Mouse (Mus musculus) hindbrain, embryonic 12.5 days (tissue): ENCODE results near the gene Tmbim7. TPM values are rescaled to one million over a fixed set of nuclear protein-coding genes. Genes with fewer than 3 reads are reported as not detected.
"Not testable (repeated sequence)": the region's sequence is repeated elsewhere in the genome, so short reads cannot be mapped to it uniquely, and the experiment has no call there.

Experiments used
- ATAC-seq: fragments of 200-750 bp; cut with Nextera tagmentation; 2 replicates; pipeline ENCODE4 v1.8.0; 2017; ENCODE audit warnings: moderate TSS enrichment; ENCODE audit not compliant: low FRiP score
- H3K27ac ChIP-seq: fragments of 300-500 bp; sonication (generic); 2 replicates; pipeline ENCODE4 v1.5.1; 2016; ENCODE audit warnings: mild to moderate bottlenecking
- H3K27me3 ChIP-seq: fragments of 300-500 bp; sonication (generic); 2 replicates; pipeline ENCODE4 v1.6.1; 2016; ENCODE audit warnings: mild to moderate bottlenecking
- H3K36me3 ChIP-seq: fragments of 300-500 bp; sonication (generic); 2 replicates; pipeline ENCODE4 v1.6.1; 2016; ENCODE audit warnings: mild to moderate bottlenecking
- H3K4me1 ChIP-seq: fragments of 300-500 bp; sonication (generic); 2 replicates; pipeline ENCODE4 v1.6.1; 2016
- H3K4me2 ChIP-seq: fragments of 300-500 bp; sonication (generic); replicated peaks from 2 replicates; pipeline ENCODE4 v1.6.1; 2016; ENCODE audit warnings: mild to moderate bottlenecking
- H3K4me3 ChIP-seq: fragments of 300-500 bp; sonication (generic); 2 replicates; pipeline ENCODE4 v1.5.1; 2016; ENCODE audit warnings: mild to moderate bottlenecking
- H3K9ac ChIP-seq: fragments of 300-500 bp; sonication (generic); 2 replicates; pipeline ENCODE4 v1.6.1; 2016; ENCODE audit warnings: mild to moderate bottlenecking, moderate library complexity
- H3K9me3 ChIP-seq: fragments of 300-500 bp; sonication (generic); replicated peaks from 2 replicates; pipeline ENCODE4 v1.6.1; 2016; ENCODE audit warnings: mild to moderate bottlenecking
- WGBS: fragments of 180-500 bp; shearing (Covaris S2); methylation state at CpG from one replicate; pipeline ENCODE4 v1.1.7; 2016; 5-methylcytosine and 5-hydroxymethylcytosine counted together
- polyA plus RNA-seq: library from polyadenylated mRNA; unstranded; fragments of >200 nt; fragmentation: Nextera tagmentation; extraction: Ambion mirVana; gene quantifications from 2 replicates; pipeline ENCODE4 v1.2.1, GENCODE M21; 2016

The Tmbim7 gene
- not detected in 2 replicates for polyA plus RNA-seq

GRCm38 (mm10) chr5:3650881-3651280, at the start of gene Tmbim7:
Gene Tmbim7, plus strand, starts transcription at chr5:3651181.
- no peak within 1 kb of the TSS for H3K4me2 ChIP-seq
- no peaks in the 10 kb centered on the region for H3K9me3 ChIP-seq
- H3K27me3 ChIP-seq, result no peaks in the 10 kb centered on the region
- peaks cover 3% of the 10 kb centered on the region for H3K4me1 ChIP-seq
- H3K36me3 ChIP-seq, result no peaks in the 10 kb centered on the region
- H3K4me3 ChIP-seq, result no peak within 1 kb of the TSS
- H3K9ac ChIP-seq, result no peak within 1 kb of the TSS
- 83% methylated on average over 6 of the region's 6 CpGs for WGBS
- H3K27ac ChIP-seq, result no peak within 1 kb of the TSS
- ATAC-seq, result no peak

- Histone ChIP-seq H3K9me3 (no peaks in the 10 kb centered on the region), H3K4me2 (no peak overlapping the region), H3K9ac (no peak overlapping the region), H3K27me3 (no peaks in the 10 kb centered on the region), H3K4me1 (no peaks in the 10 kb centered on the region), H3K36me3 (peaks cover 54% of the 10 kb centered on the region), H3K27ac (no peak overlapping the region), H3K4me3 (no peak overlapping the region)
- 93% methylated on average over 9 of the region's 9 CpGs for WGBS
- ATAC-seq, result no peak
Observed at GRCm38 (mm10) chr5:3607114-3607513, 43.9 kb upstream of the Tmbim7 start.

- no peaks in the 10 kb centered on the region for H3K4me1 ChIP-seq
- no peak overlapping the region for H3K27ac ChIP-seq
- peaks cover 57% of the 10 kb centered on the region for H3K36me3 ChIP-seq
- H3K27me3 ChIP-seq, result no peaks in the 10 kb centered on the region
- ATAC-seq, result no peak
- 97% methylated on average over 7 of the region's 7 CpGs for WGBS
- H3K4me3 ChIP-seq, result no peak overlapping the region
- H3K4me2 ChIP-seq, result no peak overlapping the region
- H3K9ac ChIP-seq, result no peak overlapping the region
- no peaks in the 10 kb centered on the region for H3K9me3 ChIP-seq
Observed at GRCm38 (mm10) chr5:3609241-3609640, 41.7 kb upstream of the Tmbim7 start.

- H3K27me3 ChIP-seq, H3K4me2 ChIP-seq, H3K4me1 ChIP-seq, H3K4me3 ChIP-seq, H3K9me3 ChIP-seq, H3K27ac ChIP-seq, ATAC-seq, H3K9ac ChIP-seq: not testable (repeated sequence)
- 93% methylated on average over 2 of the region's 2 CpGs for WGBS
- H3K36me3 ChIP-seq, result peaks cover 46% of the 10 kb centered on the region
Observed at GRCm38 (mm10) chr5:3611835-3612234, 39.1 kb upstream of the Tmbim7 start.

GRCm38 (mm10) chr5:3620486-3620885, 30.5 kb upstream of the Tmbim7 start:
- 80% methylated on average over 7 of the region's 7 CpGs for WGBS
- Histone ChIP-seq H3K4me3 (no peak overlapping the region), H3K9ac (no peak overlapping the region), H3K4me1 (no peaks in the 10 kb centered on the region), H3K4me2 (no peak overlapping the region), H3K27me3 (no peaks in the 10 kb centered on the region), H3K9me3 (no peaks in the 10 kb centered on the region), H3K36me3 (peaks cover 41% of the 10 kb centered on the region), H3K27ac (no peak overlapping the region)
- ATAC-seq, result no peak

- ATAC-seq, result no peak
- Histone ChIP-seq H3K27ac (no peak overlapping the region), H3K9me3 (no peaks in the 10 kb centered on the region), H3K9ac (no peak overlapping the region), H3K36me3 (peaks cover 33% of the 10 kb centered on the region), H3K4me1 (no peaks in the 10 kb centered on the region), H3K4me2 (no peak overlapping the region), H3K27me3 (no peaks in the 10 kb centered on the region), H3K4me3 (no peak overlapping the region)
- 93% methylated on average over 5 of the region's 5 CpGs for WGBS
Observed at GRCm38 (mm10) chr5:3630055-3630454, 20.9 kb upstream of the Tmbim7 start.

GRCm38 (mm10) chr5:3631512-3632271, 19.3 kb upstream of the Tmbim7 start:
- H3K4me1 ChIP-seq, result no peaks in the 10 kb centered on the region
- no peak overlapping the region for H3K4me2 ChIP-seq
- H3K36me3 ChIP-seq, result peaks cover 26% of the 10 kb centered on the region; the same call in 1 of the 2 replicates
- no peaks in the 10 kb centered on the region for H3K9me3 ChIP-seq
- no peak overlapping the region for H3K4me3 ChIP-seq
- no peaks in the 10 kb centered on the region for H3K27me3 ChIP-seq
- WGBS, result 55% methylated on average over 16 of the region's 16 CpGs
- H3K9ac ChIP-seq, result no peak overlapping the region
- no peak overlapping the region for H3K27ac ChIP-seq
- no peak for ATAC-seq

- Histone ChIP-seq H3K9me3 (no peaks in the 10 kb centered on the region), H3K4me2 (no peak overlapping the region), H3K4me3 (no peak overlapping the region), H3K27ac (no peak overlapping the region), H3K36me3 (peaks cover 26% of the 10 kb centered on the region; the same call in 1 of the 2 replicates), H3K27me3 (no peaks in the 10 kb centered on the region), H3K4me1 (no peaks in the 10 kb centered on the region), H3K9ac (no peak overlapping the region)
- ATAC-seq, result no peak
- WGBS, result 90% methylated on average over 5 of the region's 5 CpGs
Observed at GRCm38 (mm10) chr5:3632285-3632684, 18.7 kb upstream of the Tmbim7 start.

- H3K4me1 ChIP-seq, result no peaks in the 10 kb centered on the region
Observed at GRCm38 (mm10) chr5:3633315-3633714, 17.7 kb upstream of the Tmbim7 start.

GRCm38 (mm10) chr5:3633951-3634350, 17.0 kb upstream of the Tmbim7 start:
- no peak overlapping the region for H3K27ac ChIP-seq
- no peaks in the 10 kb centered on the region for H3K27me3 ChIP-seq
- H3K36me3 ChIP-seq, result peaks cover 23% of the 10 kb centered on the region; the same call in 1 of the 2 replicates
- no peak overlapping the region for H3K4me2 ChIP-seq
- no peak for ATAC-seq
- 69% methylated on average over 4 of the region's 4 CpGs for WGBS
- H3K9me3 ChIP-seq, result no peaks in the 10 kb centered on the region
- H3K9ac ChIP-seq, result no peak overlapping the region
- H3K4me3 ChIP-seq, result no peak overlapping the region
- no peaks in the 10 kb centered on the region for H3K4me1 ChIP-seq

More at GRCm38 (mm10) chr5:3633315-3633714, 17.7 kb upstream of the Tmbim7 start:
- WGBS, result 92% methylated on average over 13 of the region's 13 CpGs
- Histone ChIP-seq H3K9me3 (no peaks in the 10 kb centered on the region), H3K4me3 (no peak overlapping the region), H3K27me3 (no peaks in the 10 kb centered on the region), H3K27ac (no peak overlapping the region), H3K9ac (no peak overlapping the region), H3K36me3 (peaks cover 23% of the 10 kb centered on the region; the same call in 1 of the 2 replicates), H3K4me2 (no peak overlapping the region)
- no peak for ATAC-seq

- no peak overlapping the region for H3K27ac ChIP-seq
- no peak overlapping the region for H3K4me3 ChIP-seq
- no peaks in the 10 kb centered on the region for H3K9me3 ChIP-seq
- H3K4me2 ChIP-seq, result no peak overlapping the region
- ATAC-seq, result no peak
- WGBS, result 83% methylated on average over 8 of the region's 8 CpGs
- H3K9ac ChIP-seq, result no peak overlapping the region
- no peaks in the 10 kb centered on the region for H3K27me3 ChIP-seq
- H3K4me1 ChIP-seq, result no peaks in the 10 kb centered on the region
- peaks cover 22% of the 10 kb centered on the region; the same call in 1 of the 2 replicates for H3K36me3 ChIP-seq
Observed at GRCm38 (mm10) chr5:3635286-3635685, 15.7 kb upstream of the Tmbim7 start.

GRCm38 (mm10) chr5:3644621-3645020, 6.4 kb upstream of the Tmbim7 start:
- no peak for ATAC-seq
- no peak overlapping the region for H3K9ac ChIP-seq
- H3K27me3 ChIP-seq, result no peaks in the 10 kb centered on the region
- H3K27ac ChIP-seq, result no peak overlapping the region
- H3K9me3 ChIP-seq, result no peaks in the 10 kb centered on the region
- peaks cover 34% of the 10 kb centered on the region for H3K36me3 ChIP-seq
- 96% methylated on average over 6 of the region's 6 CpGs for WGBS
- H3K4me1 ChIP-seq, result peaks cover 3% of the 10 kb centered on the region
- no peak overlapping the region for H3K4me2 ChIP-seq
- no peak overlapping the region for H3K4me3 ChIP-seq

- H3K4me1 ChIP-seq, result peaks cover 3% of the 10 kb centered on the region
- H3K4me3 ChIP-seq, result no peak overlapping the region
- no peak for ATAC-seq
- no peak overlapping the region for H3K4me2 ChIP-seq
- H3K9me3 ChIP-seq, result no peaks in the 10 kb centered on the region
- no peak overlapping the region for H3K9ac ChIP-seq
- H3K27me3 ChIP-seq, result no peaks in the 10 kb centered on the region
- peaks cover 30% of the 10 kb centered on the region for H3K36me3 ChIP-seq
- WGBS, result 85% methylated on average over 6 of the region's 6 CpGs
- no peak overlapping the region for H3K27ac ChIP-seq
Observed at GRCm38 (mm10) chr5:3645326-3645725, 5.7 kb upstream of the Tmbim7 start.
